Mouse (Mus musculus) left cerebral cortex, adult 11 months (tissue): ENCODE results near the gene Gm17657.
"Not testable (repeated sequence)": the region's sequence is repeated elsewhere in the genome, so short reads cannot be mapped to it uniquely, and the experiment has no call there.

Experiments
- DNase-seq: peaks from one replicate; pipeline ENCODE4 v3.0.0; 2022; ENCODE audit warnings: low spot score

Gm17657 gene

DNA sequence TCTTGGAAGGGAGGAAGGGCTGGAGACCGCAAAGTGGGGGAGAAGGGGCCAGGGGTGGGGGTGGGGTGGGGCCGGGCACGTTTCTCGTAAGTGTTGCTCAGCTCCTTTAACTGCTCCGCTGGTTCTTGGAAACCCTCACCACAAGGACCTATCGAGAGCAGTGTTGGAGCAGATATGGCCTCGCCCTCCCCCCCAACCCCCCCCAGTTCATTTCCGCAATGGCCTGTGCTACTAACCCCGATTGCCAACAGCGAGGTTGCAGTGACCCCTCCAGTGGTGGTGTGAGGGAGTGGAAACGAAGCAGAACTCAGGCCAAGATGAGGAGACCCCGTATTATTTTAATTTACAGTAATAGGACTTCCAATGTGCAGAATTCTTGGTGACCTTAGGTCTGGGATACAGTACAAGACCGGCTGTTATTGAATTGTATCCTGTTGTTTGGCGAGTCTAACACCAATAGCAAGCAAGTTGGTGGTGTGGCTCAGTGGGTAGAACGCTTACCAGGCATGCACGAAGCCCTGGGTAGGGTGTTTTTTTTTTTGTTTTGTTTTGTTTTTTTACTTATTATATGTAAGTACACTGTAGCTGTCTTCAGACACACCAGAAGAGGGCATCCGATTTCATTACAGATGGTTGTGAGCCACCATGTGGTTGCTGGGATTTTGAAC lies 48.5 kb downstream of the Gm17657 start:
- DNase-seq = no peak

DNA sequence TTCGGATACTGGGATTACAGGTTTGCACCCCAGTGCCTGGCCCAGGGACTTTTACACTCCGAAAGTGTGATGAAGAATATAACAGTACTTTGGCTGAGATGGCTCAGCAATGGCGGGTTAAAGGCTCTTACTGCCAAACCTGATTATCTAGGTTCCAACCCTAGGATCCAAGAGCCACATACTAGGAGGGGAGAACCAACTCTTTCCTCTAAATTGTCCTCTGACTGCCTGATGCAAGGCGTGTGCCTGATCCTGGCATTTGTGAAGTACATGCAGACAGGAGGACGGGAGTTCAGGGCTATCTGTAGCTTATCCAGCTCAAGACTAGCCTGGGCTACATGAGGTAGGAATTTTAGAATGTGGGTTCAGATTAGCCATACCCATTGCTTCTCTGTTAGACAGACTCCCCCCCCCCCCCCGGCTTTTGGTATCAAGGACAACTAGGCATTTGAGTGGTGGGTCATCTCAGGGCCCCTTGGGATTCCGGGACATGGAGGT lies 49.1 kb downstream of the Gm17657 start:
- no peak for DNase-seq

DNA sequence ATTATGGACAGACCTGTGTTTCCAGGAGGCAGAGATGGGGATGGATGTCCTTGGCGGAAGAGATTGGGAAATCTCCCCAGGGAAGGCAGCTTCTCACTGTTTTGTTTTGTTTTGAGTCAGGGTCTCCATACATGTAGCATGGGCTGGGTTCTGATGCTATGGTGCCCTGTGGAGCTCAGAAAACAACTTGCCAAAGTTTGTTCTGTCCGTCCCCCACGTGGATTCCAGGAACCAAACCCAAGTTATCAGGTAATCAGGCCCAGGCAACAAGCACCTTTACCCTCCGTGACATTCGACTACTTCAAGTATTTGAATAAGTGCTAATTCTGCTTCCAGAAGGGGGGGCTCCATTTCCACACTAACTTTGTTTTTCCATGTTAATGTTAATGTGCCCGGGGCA lies 49.9 kb downstream of the Gm17657 start:
- DNase-seq = no peak

DNA sequence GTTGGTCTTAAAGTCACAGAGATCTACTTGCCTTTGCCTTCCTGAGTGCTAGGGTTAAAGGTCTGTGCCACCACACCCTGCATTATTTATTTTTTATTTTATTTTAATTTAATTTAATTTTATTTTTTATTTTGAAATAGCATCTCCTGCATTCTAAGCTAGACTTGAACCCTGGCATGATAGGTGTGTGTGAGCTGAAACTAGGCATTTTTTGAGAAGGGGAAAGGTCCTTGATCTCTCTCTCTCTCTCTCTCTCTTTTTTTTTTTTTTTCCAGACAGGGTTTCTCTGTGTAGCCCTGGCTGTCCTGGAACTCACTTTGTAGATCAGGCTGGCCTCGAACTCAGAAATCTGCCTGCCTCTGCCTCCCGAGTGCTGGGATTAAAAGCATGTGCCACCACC lies 50.5 kb downstream of the Gm17657 start:
- not testable (repeated sequence) for DNase-seq

DNA sequence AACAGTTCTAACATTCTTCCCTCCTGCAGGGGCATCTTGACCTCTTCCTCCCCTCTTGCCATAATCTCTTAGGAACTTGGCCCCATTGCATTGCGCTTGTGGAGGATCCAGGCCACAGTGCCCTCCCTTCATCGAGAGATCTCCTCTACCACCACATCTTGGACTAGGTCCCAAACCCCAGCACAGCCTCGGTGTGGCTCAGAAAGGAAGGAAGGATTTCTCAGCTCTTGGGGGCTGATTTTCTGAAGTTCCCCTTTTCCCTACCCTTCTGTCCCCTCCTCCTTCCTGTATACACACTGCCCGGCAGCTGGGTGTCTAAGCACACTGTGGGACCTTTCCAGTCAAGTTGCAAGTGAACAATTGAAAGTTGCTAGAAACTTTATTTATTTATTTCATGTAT lies 51.4 kb downstream of the Gm17657 start:
- DNase-seq = no peak

DNA sequence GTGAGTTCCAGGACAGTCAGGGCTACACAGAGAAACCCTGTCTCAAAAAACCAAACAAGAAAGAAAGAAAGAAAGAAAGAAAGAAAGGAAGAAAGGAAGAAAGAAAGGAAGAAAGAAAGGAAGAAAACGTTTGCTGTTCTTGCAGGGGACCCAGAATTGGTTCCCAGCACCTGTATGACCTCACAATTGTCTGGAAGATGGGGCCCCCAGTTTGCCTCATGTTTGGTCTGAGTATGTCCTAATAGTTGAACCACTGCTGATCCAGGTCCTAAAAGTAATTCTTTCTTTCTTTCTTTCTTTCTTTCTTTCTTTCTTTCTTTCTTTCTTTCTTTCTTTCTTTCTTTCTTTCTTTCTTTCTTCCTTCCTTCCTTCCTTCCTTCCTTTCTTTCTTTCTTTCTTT lies 52.0 kb downstream of the Gm17657 start:
- not testable (repeated sequence) for DNase-seq

DNA sequence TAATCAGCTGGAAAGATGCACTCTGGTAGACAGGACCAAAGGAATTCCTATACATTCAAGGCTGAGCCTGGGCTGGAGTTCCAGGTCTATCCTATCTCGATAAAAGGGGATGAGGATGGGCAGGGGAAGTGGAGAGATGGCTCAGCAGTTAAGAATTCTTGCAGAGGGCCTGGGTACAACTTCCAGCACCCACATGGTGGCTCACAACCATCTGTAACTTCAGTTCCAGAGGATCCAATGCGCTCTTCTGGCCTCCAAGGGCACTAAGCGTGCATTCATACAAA lies 52.4 kb downstream of the Gm17657 start:
- DNase-seq = no peak

DNA sequence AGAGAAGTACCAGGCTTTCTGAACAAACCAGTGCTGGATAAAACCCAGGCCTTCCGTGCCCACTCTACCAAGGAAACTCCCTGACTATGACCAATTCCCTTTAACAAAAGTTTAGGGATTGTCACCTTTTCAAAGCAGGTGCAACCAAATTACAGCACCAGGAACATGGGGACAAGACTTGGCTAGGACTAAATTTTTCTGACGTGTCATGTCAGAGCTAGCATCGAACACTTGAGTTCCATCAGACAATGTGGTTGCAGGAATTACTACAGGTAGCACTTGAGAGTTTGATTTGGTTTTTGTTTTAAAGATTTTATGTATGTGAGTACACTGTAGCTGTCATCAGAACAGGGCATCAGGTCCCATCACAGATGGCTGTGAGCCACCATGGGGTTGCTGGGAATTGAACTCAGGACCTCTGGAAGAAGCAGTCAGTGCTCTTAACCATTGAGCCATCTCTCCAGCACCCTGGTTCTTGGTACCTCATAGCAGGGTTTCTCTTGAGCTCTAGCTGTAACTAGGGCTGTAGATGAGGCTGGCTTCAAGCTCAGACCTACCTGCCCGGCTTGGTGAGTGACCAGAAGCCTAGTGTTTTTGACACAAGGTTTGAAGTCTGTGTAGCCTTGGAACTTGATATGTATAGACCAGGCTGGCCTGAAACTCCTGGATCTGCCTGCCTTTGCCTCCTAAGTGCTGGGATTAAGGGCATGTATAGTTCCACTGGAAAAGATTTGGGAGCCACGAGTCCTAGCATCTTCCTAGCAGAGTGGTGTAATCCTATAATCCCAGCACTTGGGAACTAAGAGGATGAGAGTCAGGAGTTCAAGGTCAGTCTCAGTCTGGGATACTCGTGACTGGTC lies 53.0 kb downstream of the Gm17657 start:
- DNase-seq = no peak

DNA sequence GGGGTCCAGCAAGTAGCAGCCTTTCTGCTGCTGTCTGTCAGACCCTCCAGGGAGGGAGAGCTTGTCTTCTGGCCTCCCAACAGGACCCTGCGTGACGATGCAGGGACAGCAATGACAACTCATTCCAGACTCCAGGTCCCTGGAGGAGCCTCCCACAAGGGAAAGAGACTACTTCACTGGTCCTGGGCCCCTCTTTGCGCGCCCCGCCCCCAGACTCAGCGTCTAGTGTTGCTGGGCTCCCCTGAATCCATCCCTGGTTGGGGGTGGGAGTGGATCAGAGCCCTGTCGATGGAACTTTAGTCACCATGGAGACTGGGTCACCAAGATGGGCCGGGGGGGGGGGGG lies 54.7 kb downstream of the Gm17657 start:
- no peak for DNase-seq

DNA sequence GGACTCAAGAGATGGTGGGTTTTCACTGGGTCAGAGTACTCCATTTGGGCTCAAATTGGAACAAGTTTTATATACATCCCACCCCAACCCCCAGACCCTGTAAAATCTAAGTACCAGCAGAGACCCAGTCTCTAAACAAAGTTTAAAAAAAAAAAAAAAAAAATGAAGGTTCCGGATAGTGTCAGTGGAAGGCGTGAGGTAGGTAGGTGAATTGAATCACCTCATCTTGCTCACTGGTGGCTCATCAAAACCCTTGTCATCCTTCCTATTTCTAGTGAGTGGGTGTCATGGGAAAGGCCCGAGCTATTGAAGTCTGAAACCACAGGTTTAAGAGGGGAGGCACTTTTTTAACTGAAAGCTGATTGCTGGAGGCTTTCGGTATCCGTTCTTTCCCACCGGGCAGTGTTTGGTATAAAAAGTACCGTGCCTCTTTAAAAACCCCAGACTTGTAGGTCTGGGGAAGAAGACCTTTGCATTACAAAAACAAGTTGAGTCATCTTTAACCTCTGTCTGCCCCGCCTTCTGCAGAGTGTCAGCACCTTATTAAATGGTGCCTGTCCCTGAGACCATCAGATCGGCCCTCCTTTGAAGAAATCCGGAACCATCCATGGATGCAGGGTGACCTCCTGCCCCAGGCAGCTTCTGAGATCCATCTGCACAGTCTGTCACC lies 55.2 kb downstream of the Gm17657 start:
- no peak for DNase-seq

DNA sequence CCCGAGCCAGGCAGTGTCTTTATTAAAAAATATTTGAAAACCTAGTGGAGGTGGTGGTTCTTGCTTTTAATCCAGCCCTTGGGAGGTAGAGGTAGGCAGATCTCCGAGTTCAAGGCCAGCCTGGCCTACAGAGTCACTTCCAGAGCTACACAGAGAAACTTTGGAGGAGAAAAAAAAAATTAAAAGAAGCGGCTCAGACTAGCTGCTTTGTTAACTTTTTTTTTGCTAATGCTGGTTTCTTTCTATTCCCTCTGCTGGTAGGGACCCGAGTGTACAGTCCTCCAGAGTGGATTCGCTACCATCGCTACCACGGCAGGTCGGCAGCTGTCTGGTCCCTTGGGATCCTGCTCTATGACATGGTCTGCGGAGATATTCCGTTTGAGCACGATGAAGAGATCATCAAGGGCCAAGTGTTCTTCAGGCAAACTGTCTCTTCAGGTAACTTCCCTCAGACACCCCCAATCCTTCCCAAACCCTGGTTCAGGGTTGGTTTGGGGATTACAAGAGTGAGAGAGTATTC lies 55.9 kb downstream of the Gm17657 start:
- no peak for DNase-seq

DNA sequence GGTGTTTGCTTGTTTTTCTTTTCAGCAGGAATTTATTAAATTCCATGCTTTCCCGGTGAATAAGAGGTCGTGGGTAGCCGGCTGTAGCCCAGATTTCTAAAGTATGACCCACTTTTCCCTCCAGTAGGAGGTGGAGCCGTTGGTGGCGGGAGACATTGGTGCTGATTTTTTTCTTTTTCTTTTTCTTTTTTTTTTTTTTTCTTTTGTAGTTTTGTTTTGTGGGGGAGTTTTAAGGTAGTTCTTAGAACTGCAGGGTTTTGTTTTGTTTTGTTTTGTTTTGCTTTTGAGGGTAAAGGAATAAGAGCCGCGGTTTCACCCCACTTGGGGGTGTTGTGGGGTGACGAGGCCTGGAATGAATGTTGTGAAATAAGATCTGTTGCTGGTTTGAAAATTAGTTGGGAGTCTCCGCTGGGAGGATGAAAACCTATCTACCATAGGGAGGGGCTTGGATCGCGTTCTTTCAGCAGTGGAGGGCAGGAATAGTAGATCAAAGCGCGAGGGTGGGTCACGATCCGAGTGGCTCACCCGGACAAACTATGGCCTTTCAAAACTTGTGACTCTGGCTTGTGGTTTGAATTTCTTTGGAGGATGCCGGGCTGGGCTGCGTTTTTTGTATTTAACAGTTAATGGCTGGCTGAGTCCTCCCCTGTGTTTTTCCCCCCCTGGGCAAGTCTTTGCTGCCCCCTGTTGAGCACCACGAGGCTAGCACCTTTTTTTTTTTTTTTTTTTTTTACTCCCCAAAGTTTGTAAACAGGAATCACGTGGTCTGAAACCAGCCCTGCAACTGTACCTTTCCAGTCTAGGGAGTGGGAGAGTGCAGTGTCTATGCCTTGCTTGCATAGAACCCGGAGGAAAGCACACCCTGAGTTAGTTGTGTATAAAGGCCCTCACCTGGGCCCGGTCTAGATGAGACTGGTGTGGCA lies 56.9 kb downstream of the Gm17657 start:
- DNase-seq = no peak

DNA sequence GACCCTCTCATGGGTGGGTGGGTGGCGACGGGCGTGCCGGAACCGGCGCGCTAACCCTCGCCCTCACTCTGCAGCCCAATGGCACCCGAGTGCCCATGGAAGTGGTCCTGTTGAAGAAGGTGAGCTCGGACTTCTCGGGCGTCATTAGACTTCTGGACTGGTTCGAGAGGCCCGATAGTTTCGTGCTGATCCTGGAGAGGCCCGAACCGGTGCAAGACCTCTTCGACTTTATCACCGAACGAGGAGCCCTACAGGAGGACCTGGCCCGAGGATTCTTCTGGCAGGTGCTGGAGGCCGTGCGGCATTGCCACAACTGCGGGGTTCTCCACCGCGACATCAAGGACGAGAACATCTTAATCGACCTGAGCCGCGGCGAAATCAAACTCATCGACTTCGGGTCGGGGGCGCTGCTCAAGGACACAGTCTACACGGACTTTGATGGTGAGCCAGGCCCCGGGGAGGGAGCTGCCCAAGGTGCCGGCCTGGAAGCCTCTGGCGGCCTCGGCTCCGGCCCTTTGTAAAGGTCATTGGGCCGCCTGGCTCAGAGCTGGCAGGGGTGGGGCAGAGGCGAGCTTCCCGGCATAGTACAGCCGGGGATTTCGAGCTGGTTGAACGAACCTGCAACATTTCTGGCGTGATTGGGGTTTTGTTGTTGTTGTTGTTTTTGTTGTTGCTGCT lies 57.7 kb downstream of the Gm17657 start:
- DNase-seq = no peak

DNA sequence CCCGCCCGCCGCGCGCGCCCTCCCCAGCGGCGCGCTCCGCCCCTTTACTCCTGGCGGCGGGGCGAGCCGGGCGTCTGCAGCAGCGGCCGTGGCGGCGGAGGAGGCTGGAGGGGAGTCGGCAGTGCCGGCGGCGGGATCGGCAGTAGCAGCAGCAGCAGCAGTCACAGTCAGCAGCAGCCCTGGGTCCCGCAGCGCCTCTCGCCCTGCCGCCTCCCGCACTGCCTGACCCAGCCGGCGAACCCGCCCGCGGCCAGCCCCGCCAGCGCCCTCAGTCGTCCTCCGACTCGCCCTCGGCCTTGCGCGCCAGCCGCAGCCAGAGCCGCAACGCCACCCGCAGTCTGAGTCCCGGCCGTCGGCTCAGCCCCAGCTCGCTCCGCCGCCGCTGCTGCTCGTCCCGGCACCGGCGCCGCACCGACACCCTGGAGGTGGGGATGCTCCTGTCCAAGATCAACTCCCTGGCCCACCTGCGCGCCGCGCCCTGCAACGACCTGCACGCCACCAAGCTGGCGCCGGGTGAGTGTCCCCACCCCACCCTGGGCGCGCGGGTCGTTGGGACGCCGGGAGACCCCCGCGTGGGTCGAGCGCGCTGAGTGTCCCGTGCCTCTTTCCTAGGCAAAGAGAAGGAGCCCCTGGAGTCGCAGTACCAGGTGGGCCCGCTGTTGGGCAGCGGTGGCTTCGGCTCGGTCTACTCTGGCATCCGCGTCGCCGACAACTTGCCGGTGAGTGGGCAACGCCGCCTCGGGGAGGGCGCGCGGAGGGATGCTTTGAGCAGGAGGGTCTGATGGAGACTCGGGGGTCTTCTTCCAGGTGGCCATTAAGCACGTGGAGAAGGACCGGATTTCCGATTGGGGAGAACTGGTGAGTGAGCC lies 58.5 kb downstream of the Gm17657 start, which contains the start of gene Pim1:
Gene Pim1 (plus strand): TSS at position 41 of the 869 bp plus-strand sequence.
- no peak for DNase-seq

DNA sequence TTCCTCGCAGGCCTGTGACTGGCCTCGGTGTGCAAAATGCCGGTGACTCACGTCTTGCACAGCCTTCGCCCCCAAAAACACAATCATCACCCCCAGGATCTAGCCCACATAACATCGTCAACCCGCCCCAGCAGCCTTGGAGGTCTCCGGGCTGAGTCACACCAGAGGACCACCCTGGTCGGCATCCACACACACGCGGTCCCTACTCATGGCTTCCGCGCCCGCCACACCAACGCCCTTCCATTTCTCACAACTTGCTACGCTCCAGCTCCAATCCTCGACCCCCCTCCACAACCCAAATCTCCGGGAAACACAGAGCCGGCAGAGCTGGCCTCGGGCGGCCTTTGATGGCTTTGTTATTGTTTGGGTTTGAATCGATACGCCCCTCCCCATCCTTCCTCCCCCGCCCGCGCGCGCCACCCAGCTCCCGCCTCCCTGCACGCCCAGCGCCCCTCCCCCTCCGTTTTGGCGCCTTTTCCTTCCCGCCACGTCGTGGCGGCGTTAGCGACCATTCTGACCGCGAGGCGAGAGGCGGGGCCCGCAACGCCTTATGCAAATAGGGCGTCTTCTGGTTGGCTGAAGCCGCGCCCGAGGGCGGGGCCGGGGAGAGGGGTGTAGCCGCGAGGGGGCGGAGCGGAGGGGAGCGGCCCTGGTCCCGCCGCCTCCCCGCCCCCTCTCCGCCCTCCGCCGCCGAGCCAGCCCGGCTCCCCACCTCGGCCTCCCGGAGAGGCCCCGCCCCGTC lies 59.3 kb downstream of the Gm17657 start:
- DNase-seq = peak; percentile 91

DNA sequence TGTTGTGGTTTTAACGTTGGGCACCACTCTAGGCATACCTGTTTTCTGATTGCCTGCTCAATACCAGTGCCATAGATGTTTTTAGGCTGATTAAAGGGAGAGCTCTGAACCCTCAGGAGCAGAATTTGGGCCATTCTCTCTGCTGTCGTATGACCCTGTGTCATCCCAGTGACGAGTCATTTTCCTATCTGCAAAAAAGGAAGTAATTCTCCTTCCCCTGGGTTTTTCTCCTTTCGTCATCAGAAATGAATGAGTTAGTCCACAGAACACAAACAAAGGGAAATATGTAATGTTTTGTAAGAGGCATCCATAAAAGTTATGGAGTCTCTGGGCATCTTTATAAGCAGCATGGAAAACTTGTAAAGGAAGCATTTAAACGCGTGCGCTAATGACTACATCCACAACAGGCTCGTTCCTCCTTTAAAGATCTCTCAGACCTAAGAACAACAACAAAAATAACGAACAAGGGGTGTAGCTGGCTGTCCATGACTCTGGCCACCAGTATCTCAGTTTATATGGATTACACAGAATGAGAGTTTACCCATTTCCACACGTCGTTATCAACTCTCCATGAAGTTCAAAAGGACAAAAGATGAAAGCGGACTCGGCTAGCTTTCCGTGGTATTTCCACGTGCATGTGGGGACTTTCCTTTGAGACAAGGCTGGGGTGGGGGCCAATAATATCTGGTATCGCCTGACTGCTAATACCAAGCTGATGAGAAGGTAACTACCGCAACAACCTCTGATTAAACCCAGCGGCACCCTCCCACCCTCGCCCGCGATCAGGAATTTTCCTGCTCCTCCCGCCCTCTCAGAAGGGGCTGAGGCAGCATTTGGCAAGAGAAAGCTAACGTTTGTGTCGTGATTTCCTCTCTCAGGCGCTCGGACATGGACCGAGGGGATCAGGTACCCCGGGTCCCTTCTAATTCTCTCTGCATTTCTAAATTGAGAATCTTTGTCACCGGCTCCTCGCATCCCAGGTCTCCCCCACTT lies 60.2 kb downstream of the Gm17657 start:
- no peak for DNase-seq

DNA sequence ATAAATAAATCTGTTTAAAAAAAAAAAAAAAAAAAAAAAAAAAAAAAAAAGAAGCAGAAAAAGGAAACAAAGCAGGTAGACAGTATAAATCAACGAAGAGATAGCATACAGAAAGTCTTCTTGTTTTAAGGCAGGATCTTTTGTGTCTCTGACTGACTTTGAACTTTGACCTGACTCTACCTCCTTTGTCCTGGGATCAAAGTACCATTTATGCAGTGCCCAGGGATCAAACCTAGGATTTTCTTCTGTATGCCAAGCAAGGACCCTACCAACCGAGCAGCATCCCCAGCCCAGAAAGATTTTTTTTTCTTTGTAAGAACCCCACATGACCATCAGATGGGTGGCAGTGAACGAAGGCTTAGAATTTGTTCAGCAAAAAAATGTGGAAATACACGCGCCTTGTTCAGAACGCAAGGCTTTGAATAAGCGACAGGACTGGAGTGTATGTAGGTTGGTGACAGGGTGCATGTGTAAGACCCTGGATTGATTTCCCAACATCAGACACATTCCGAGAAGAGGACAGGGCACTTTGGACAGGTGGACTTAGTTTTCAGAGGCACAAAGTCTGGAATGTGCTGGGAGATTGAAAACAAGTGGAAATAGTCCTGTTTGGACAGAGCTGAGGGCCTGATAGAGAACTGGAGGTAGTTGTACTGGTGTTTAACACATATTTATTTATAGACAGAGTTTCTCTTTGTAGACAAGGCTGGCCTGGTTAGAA lies 61.0 kb downstream of the Gm17657 start:
- DNase-seq = no peak
